Mouse (Mus musculus) lung, postnatal 0 days (tissue): Measurements from ENCODE around the gene Tmem59l. TPM values are rescaled to one million over a fixed set of nuclear protein-coding genes. Genes with fewer than 3 reads are reported as not detected.

ENCODE experiments used
- ATAC-seq: fragments of 200-750 bp; cut with Nextera tagmentation; 2 replicates; pipeline ENCODE4 v1.8.0; 2017; ENCODE audit warnings: moderate library complexity
- DNase-seq: peaks from one replicate; pipeline ENCODE4 v3.0.0-alpha.2; 2016; ENCODE audit warnings: low spot score
- H3K27ac ChIP-seq: fragments of 300-500 bp; sonication (generic); 2 replicates; pipeline ENCODE4 v1.5.1; 2014; ENCODE audit warnings: antibody characterized with exemption, mild to moderate bottlenecking, low read length, mixed read lengths
- H3K27me3 ChIP-seq: fragments of 300-500 bp; sonication (generic); replicated peaks from 2 replicates; pipeline ENCODE4 v1.6.1; 2014; ENCODE audit warnings: low read length, mixed read lengths; ENCODE audit not compliant: insufficient read depth
- H3K36me3 ChIP-seq: fragments of 300-500 bp; sonication (generic); 2 replicates; pipeline ENCODE4 v1.6.1; 2014; ENCODE audit warnings: low read length, mixed read lengths; ENCODE audit not compliant: insufficient read depth
- H3K4me1 ChIP-seq: fragments of 300-500 bp; sonication (generic); 2 replicates; pipeline ENCODE4 v1.6.1; 2014; ENCODE audit warnings: antibody characterized with exemption, low read depth, low read length, mixed read lengths; ENCODE audit not compliant: insufficient read depth
- H3K4me2 ChIP-seq: fragments of 300-500 bp; sonication (generic); replicated peaks from 2 replicates; pipeline ENCODE4 v1.6.1; 2014; ENCODE audit warnings: low read depth, mild to moderate bottlenecking, low read length, moderate library complexity, mixed read lengths
- H3K4me3 ChIP-seq: fragments of 300-500 bp; sonication (generic); 2 replicates; pipeline ENCODE4 v1.5.1; 2014; ENCODE audit warnings: low read depth, low read length
- H3K9ac ChIP-seq: fragments of 300-500 bp; sonication (generic); replicated peaks from 2 replicates; pipeline ENCODE4 v1.6.1; 2014; ENCODE audit warnings: low read depth, mild to moderate bottlenecking
- H3K9me3 ChIP-seq: fragments of 300-500 bp; sonication (generic); 2 replicates; pipeline ENCODE4 v1.6.1; 2016; ENCODE audit warnings: low read length, mixed read lengths
- CTCF ChIP-seq: IDR thresholded peaks from 2 replicates; pipeline ENCODE4 v1.5.1; 2016; ENCODE audit warnings: antibody characterized with exemption, mild to moderate bottlenecking
- EP300 ChIP-seq: IDR thresholded peaks from 2 replicates; pipeline ENCODE4 v1.6.1; 2016; ENCODE audit warnings: antibody characterized with exemption, mild to moderate bottlenecking, control low read depth
- WGBS: fragments of 180-500 bp; shearing (Covaris S2); extraction: QIAGEN DNeasy Blood & Tissue Kit; methylation state at CpG from one replicate; pipeline ENCODE4 v1.1.7; 2014; 5-methylcytosine and 5-hydroxymethylcytosine counted together
- polyA plus RNA-seq: library from polyadenylated mRNA; unstranded; fragments of >200 nt; fragmentation: Nextera tagmentation; extraction: Ambion mirVana; gene quantifications from 2 replicates; pipeline ENCODE4 v1.2.1, GENCODE M21; 2015

Tmem59l gene
- polyA plus RNA-seq, 1 experiment from 2014 or later: 5.2 TPM

DNA sequence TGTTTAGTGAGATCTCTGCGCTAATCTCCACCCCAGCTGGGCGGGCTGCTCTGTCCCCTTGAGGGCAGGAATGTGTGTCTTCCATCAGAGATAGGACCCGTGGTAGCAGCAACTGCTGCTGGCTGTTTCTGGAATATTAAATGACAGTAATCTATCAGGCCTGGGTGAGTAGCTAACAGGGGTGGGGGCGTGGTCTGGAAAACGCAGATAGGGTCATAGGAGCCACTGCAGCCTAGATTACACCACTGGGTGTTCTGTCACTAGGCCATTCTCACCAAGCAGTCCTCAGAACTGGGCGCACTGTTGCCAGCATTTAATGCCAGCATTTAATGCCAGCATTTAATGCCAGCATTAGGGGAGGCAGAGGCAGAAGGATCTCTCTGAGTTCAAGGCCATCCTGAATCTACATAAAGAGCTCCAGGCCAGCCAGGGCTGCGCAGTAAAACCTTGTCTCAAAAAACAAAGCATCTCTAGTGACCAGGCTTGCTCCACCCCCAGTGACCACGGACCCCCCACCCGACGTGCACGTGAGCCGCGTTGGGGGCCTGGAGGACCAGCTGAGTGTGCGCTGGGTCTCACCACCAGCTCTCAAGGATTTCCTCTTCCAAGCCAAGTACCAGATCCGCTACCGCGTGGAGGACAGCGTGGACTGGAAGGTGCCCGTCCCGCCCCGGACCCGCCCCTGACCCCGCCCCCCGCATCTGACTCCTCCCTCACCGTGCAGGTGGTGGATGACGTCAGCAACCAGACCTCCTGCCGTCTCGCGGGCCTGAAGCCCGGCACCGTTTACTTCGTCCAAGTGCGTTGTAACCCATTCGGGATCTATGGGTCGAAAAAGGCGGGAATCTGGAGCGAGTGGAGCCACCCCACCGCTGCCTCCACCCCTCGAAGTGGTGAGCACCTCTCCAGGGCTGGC, 13.5 kb upstream of the Tmem59l start:
- ATAC-seq (peak; percentile 34), DNase-seq (peak; percentile 78)
- H3K4me2 ChIP-seq: 0 out of 2 replicates have a peak overlapping the region, but pooled peaks have one; percentile 17
- TF ChIP-seq CTCF (no peak), EP300 (no peak)
- peaks cover 23% of the 10 kb centered on the region; the same call in 1 of the 2 replicates for H3K27me3 ChIP-seq
- H3K4me3 ChIP-seq: peak overlapping the region; percentile 2; the same call in 1 of the 2 replicates
- 13% methylated on average over 35 of the region's 39 CpGs for WGBS
- no peaks in the 10 kb centered on the region for H3K36me3 ChIP-seq
- H3K27ac ChIP-seq: no peak overlapping the region
- H3K9ac ChIP-seq: no peak overlapping the region
- H3K9me3 ChIP-seq: no peaks in the 10 kb centered on the region
- peaks cover 6% of the 10 kb centered on the region for H3K4me1 ChIP-seq

DNA sequence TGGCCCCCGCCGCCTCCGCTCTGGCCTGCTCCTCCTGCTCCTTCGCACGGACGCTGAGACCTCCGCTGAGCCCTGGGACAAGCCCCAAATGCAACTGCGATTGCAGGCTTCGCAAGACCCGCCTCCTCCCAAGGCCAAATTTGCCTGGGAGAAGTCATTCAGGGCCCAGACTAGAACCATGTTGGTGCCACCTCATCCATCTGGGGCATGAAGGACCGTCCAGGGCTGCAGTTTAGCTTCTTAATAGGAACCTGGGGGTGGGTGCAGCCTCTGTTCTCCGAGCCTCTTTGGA, 8.6 kb upstream of the Tmem59l start:
- Histone ChIP-seq H3K36me3 (no peaks in the 10 kb centered on the region), H3K4me3 (no peak overlapping the region), H3K9me3 (no peaks in the 10 kb centered on the region), H3K27me3 (peaks cover 37% of the 10 kb centered on the region), H3K27ac (no peak overlapping the region), H3K4me1 (peaks cover 12% of the 10 kb centered on the region), H3K9ac (no peak overlapping the region), H3K4me2 (no peak overlapping the region)
- DNase-seq (no peak), ATAC-seq (no peak)
- TF ChIP-seq EP300 (no peak), CTCF (no peak)
- WGBS: 12% methylated on average over 10 of the region's 12 CpGs

DNA sequence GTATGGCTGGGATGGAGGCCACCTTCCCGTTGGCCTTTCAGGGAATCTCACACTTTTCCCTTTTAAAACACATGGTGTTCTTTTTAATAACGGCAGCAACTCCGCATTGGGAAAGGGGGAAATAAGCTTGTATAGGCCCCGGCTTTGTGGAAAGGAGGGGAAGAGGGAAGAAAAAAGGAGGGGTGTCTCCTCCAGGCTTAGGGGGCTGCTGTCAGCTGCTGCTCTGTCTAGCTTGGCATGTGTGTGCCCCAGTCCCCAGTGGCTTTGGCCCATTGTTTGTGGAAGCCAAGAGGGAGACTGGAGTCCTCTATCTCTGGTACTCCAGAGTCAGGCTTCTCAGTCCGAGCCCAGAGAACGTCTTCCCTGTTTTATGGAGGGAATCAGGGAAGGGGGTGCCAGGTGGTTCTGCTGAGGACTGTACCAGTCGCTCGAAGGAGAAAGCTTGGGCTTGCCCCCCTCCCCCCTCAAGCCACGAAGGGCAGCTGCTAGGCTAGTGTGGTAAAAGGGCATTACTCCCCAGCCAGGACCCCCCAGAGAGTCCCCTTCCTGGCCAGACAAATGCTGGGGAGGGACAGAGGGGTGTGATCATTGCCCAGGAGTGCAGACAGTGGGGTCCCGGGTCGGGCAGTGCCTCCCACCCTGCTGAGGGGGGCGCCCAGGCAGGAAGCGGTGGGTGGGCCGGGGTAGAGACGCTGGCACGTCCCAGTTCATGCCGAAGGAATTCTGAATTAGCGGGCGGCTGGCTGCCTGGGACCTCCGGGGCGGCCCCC, 8.0 kb upstream of the Tmem59l start:
- WGBS: 8% methylated on average over 13 of the region's 21 CpGs
- H3K27me3 ChIP-seq: peaks cover 35% of the 10 kb centered on the region
- H3K36me3 ChIP-seq: no peaks in the 10 kb centered on the region
- ATAC-seq (no peak), DNase-seq (no peak)
- no peaks in the 10 kb centered on the region for H3K9me3 ChIP-seq
- H3K27ac ChIP-seq: no peak overlapping the region
- H3K4me1 ChIP-seq: peaks cover 12% of the 10 kb centered on the region
- peak overlapping the region; percentile 82; the same call in 1 of the 2 replicates for H3K4me2 ChIP-seq
- no peak overlapping the region for H3K4me3 ChIP-seq
- TF ChIP-seq EP300 (no peak), CTCF (no peak)
- H3K9ac ChIP-seq: no peak overlapping the region

DNA sequence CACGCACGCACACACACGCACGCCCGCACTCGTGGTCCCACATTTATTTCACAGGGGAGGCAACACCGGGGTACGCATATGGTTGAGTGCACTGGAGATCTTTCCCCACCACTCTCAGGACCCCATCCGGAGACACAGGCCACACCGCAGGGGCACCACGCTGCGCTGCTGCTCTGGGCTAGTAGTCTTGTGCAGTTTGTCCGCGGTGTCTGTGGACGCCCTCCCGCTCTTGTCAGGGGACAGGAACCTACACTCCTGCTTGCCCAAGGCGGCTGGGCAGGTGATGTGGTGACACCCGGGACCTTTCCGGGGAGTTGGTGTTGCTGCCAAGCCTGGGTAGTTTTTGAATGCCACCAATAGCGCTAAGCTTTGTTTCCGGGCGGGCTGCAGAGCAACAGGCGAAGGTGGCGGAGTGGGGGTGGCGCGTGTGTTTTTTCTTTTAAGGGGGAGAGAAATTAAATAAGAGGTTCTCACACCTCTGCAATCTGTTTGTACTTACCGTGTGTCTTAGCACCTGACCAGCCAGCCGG, 7.3 kb upstream of the Tmem59l start:
- WGBS: 4% methylated on average over 28 of the region's 28 CpGs
- no peaks in the 10 kb centered on the region for H3K9me3 ChIP-seq
- peaks cover 42% of the 10 kb centered on the region for H3K27me3 ChIP-seq
- H3K9ac ChIP-seq: no peak overlapping the region
- H3K36me3 ChIP-seq: no peaks in the 10 kb centered on the region
- H3K4me1 ChIP-seq: peaks cover 16% of the 10 kb centered on the region
- peak overlapping the region; percentile 49; the same call in 1 of the 2 replicates for H3K4me3 ChIP-seq
- H3K4me2 ChIP-seq: peak overlapping the region; percentile 82
- no peak for ATAC-seq
- no peak for TF ChIP-seq CTCF
- no peak for DNase-seq
- no peak overlapping the region for H3K27ac ChIP-seq

DNA sequence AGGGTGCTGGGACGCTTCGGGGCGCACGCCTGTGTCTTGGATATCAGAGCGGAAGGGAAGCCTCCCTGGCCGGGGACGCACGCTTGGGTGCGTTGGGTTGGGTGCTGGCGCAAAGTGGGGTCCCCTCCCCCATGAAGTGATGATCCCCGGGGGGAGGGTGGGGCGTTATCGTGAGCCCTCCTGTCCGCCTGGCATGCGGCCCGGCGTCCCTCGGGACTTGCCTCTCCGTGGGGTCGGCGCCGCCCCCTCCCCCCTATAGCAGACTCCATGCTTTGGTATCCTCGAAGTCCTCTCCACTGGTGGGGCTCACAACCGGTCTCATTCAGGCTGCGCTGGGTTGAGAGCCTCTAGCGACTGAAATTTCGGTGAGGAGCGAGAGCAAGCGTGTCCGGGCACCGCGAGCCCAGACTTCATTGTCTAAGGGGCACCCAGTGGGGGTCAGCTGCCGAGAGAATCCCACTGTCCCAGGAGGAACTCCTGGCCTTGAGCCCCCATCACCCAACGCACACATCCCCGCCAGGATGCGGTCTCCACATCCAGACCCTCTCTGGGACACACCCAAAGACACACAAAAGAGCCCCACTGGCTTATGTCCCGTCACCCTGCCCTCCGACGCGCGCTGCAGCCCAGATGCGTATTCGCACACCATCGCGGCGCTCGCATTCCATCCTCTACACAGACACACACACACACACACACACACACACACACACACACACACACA, 6.7 kb upstream of the Tmem59l start:
- no peak for ATAC-seq
- H3K4me1 ChIP-seq: peaks cover 21% of the 10 kb centered on the region
- H3K36me3 ChIP-seq: no peaks in the 10 kb centered on the region
- H3K27ac ChIP-seq: no peak overlapping the region
- TF ChIP-seq EP300 (no peak), CTCF (no peak)
- no peaks in the 10 kb centered on the region for H3K9me3 ChIP-seq
- H3K9ac ChIP-seq: no peak overlapping the region
- peaks cover 42% of the 10 kb centered on the region for H3K27me3 ChIP-seq
- no peak for DNase-seq
- 0% methylated on average over 39 of the region's 47 CpGs for WGBS
- peak overlapping the region; percentile 49 for H3K4me3 ChIP-seq
- H3K4me2 ChIP-seq: peak overlapping the region; percentile 82
